Mouse (Mus musculus) heart, embryonic 10.5 days (tissue): ENCODE results near the gene Ndufs3. TPM values are rescaled to one million over a fixed set of nuclear protein-coding genes. Genes with fewer than 3 reads are reported as not detected.
"Not testable (repeated sequence)": the region's sequence is repeated elsewhere in the genome, so short reads cannot be mapped to it uniquely, and the experiment has no call there.

Experiments
- DNase-seq: peaks from one replicate; pipeline ENCODE4 v3.0.0-alpha.2; 2017; ENCODE audit warnings: low spot score
- H3K27ac ChIP-seq: fragments of 300-500 bp; sonication (generic); 2 replicates; pipeline ENCODE4 v1.5.1; 2016; ENCODE audit warnings: mild to moderate bottlenecking
- H3K27me3 ChIP-seq: fragments of 300-500 bp; sonication (generic); 2 replicates; pipeline ENCODE4 v1.6.1; 2016; ENCODE audit warnings: mild to moderate bottlenecking; ENCODE audit not compliant: poor library complexity, insufficient read depth, severe bottlenecking
- H3K36me3 ChIP-seq: fragments of 300-500 bp; sonication (generic); 2 replicates; pipeline ENCODE4 v1.6.1; 2016; ENCODE audit warnings: mild to moderate bottlenecking, moderate library complexity
- H3K4me1 ChIP-seq: fragments of 300-500 bp; sonication (generic); 2 replicates; pipeline ENCODE4 v1.6.1; 2016; ENCODE audit warnings: mild to moderate bottlenecking
- H3K4me3 ChIP-seq: fragments of 300-500 bp; sonication (generic); 2 replicates; pipeline ENCODE4 v1.5.1; 2016; ENCODE audit warnings: mild to moderate bottlenecking, moderate library complexity
- H3K9me3 ChIP-seq: fragments of 300-500 bp; sonication (generic); 2 replicates; pipeline ENCODE4 v1.6.1; 2016; ENCODE audit warnings: mild to moderate bottlenecking, moderate library complexity
- WGBS: fragments of 180-500 bp; shearing (Covaris S2); methylation state at CpG from one replicate; pipeline ENCODE4 v1.1.7; 2016; 5-methylcytosine and 5-hydroxymethylcytosine counted together
- polyA plus RNA-seq: library from polyadenylated mRNA; unstranded; fragments of >200 nt; fragmentation: Nextera tagmentation; extraction: Ambion mirVana; gene quantifications from 2 replicates; pipeline ENCODE4 v1.2.1, GENCODE M21; 2016

Gene Ndufs3
- polyA plus RNA-seq, 1 experiment from 2014 or later, result 276 TPM

DNA sequence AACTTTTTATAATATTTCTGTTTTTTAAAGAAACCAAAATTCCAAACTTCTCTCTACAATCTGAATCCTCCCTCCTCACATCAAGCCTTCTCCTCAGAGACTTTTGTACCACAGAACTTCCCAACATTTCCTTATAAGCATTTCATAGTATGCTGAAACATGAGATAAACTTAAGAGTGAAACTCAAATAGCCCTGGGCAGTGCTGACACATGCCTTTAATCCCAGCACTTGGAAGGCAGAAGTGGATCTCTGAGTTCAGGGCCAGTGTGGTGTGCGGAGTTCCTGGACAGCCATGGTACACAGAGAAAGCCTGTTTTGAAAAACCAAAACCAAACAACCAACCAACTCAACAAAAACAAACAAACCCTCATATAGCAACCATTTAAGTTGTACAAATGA is 16.6 kb upstream of the Ndufs3 start:
- H3K4me1 ChIP-seq, result peaks cover 19% of the 10 kb centered on the region
- no peaks in the 10 kb centered on the region for H3K27me3 ChIP-seq
- DNase-seq, result no peak
- no peak overlapping the region for H3K4me3 ChIP-seq
- WGBS, result 69% methylated on average over 1 of the region's 1 CpGs
- no peaks in the 10 kb centered on the region for H3K36me3 ChIP-seq
- no peaks in the 10 kb centered on the region for H3K9me3 ChIP-seq
- no peak overlapping the region for H3K27ac ChIP-seq

DNA sequence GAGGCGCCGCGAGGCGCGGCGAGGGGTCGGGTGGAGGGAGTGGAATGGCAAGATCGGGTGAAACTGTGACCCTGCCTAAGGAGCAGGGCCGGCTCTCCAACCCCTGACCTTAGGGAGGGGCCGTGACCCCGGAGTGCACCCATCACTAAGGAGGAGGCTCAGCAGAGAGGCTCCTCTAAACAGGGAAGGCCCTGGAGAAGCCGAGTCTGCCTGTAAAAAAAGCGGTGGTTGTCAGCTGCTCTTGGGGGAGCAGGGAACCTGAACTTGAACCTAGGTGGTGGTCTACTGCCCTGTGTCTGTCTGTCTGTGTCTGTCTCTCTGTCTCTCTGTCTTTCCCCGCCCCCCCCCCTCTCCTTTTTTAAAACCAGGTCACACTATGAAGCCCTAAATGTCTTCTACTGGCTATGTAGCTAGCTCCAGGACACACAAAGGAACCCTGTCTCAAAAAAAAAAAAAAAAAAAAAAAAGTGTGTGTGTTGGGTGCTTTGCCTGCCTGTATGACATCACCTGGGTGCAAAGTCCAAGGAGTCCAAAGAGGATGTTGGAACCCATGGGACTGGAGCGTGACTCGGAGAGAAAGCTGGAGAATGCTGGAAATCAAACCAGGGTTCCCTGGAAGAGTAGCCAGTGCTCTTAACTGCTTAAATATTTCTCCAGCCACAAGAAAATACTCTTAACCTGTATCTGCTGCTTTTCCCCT is 13.5 kb upstream of the Ndufs3 start:
- Histone ChIP-seq H3K9me3 (no peaks in the 10 kb centered on the region), H3K4me1 (peaks cover 33% of the 10 kb centered on the region), H3K4me3 (peak overlapping the region; percentile 88), H3K27ac (peak overlapping the region; percentile 100), H3K36me3 (peaks cover 18% of the 10 kb centered on the region), H3K27me3 (no peaks in the 10 kb centered on the region)
- 10% methylated on average over 16 of the region's 16 CpGs for WGBS
- peak; percentile 88 for DNase-seq

DNA sequence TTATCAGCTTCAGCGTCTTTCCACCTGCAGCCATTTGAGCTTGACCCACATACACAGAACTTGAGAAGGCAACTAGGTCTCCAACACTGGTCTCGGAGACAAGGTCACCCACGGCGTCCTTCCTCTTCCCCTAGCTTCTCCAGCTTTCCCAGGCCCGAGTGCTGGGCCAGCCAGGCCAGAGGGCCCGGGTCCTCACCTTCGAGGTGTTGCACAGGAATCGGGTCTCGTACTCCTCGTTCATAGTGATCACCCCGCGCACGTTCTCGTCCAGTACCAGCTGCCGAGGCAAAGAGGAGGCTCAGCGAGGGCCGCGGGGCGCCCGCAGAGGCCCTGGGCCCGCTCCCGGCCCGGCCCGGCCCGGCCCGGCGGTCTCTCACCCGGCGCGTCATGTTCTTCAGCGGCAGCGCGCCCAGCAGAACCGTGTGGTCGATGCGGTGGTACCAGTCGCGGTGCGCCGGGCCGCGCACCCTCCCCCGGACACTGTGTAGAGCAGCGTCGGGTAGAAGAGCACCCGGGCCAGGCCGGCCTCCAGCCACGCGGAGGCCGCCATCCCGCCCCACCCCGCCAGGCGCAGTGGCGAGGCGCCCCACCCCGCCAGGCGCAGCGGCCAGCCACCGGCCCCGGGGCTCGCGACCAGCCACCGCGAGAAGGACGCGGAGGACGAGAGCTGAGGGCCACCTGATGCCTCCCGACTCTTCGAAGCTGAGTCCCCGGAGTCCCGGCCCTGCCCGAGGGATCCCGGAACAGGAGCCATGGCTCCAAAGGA is 12.8 kb upstream of the Ndufs3 start:
- Histone ChIP-seq H3K36me3 (peaks cover 26% of the 10 kb centered on the region), H3K27me3 (no peaks in the 10 kb centered on the region), H3K4me1 (peaks cover 33% of the 10 kb centered on the region), H3K4me3 (peak overlapping the region; percentile 88), H3K9me3 (no peaks in the 10 kb centered on the region), H3K27ac (peak overlapping the region; percentile 100)
- under 1% methylated on average over 71 of the region's 73 CpGs for WGBS
- DNase-seq, result peak; percentile 85

DNA sequence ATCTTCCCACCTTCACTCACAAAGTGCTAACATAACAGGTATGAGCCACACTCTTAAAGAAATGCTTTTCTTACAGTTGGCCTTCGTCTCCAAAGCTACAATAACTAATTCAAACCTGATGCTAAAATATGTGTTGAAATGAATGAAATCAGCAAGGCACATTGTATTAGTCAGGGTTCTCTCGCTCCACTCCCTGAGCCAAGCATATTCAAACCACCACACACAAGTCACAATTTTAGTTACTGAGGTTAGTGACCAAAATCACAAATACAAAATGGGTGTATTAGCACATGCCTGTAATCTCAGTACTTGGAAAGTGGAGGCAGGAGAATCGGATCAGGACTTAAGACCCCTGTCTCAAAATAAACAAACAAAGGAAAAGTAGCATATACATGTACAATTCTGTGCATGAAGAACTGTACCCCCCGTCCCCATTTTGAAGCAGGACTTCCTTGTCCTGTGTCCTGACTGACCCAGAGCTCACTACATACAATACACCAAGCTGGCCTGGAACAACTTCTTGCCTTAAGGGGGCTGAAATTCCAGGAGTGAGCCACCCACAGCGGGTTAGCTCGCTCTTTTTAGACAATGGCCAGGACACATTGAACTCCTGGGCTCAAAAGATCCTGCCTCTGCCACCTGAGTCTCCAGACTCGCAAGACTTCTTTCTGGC is 12.1 kb upstream of the Ndufs3 start:
- Histone ChIP-seq H3K4me1 (peaks cover 33% of the 10 kb centered on the region), H3K9me3 (no peaks in the 10 kb centered on the region), H3K36me3 (peaks cover 30% of the 10 kb centered on the region), H3K27ac (peak overlapping the region; percentile 100), H3K4me3 (peak overlapping the region; percentile 88), H3K27me3 (no peaks in the 10 kb centered on the region)
- WGBS, result 32% methylated on average over 7 of the region's 7 CpGs
- DNase-seq, result no peak

DNA sequence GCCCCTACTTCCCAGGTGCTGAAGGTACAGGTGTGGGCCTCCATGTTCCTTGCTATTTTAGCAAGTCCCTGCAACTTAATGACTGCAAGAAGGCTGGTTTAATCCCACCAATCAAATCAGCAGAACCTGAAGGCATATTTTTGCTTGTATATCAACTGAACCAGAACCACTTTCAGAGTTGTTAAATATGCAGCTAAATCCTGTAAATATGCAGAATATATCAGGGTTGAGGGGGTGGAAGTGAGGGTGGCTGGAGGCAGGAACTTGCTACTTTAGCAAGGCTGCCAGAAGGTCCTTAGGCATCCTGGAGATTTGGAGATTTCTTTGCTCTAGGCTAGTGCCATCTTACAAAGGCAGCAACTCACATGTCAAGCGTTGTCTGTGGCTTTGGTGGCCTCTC is 10.9 kb upstream of the Ndufs3 start:
- H3K9me3 ChIP-seq, result no peaks in the 10 kb centered on the region
- DNase-seq, result no peak
- H3K27me3 ChIP-seq, result no peaks in the 10 kb centered on the region
- H3K4me3 ChIP-seq, result 0 out of 2 replicates have a peak overlapping the region, but pooled peaks have one; percentile 88
- 91% methylated on average over 1 of the region's 1 CpGs for WGBS
- peaks cover 42% of the 10 kb centered on the region for H3K36me3 ChIP-seq
- H3K4me1 ChIP-seq, result peaks cover 33% of the 10 kb centered on the region
- H3K27ac ChIP-seq, result no peak overlapping the region

DNA sequence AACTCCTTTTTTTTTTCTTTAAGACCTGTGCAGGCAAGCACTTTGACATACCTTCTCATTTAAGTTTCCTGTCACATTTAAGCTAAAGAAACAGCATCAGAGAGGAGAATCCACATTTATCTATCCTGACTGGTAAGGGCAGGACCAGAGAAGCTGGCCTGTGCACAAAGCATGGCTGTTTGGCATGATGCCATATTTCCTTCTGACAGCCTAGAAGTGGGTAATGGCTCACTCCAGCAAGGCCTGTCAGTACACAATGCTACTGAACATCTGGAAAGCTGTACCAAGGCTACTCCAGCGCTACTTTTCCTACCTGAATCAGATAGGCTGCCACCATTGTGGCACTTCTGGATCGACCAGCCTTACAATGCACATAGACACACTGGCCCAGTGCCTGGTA is 9.0 kb upstream of the Ndufs3 start:
- H3K9me3 ChIP-seq, result no peaks in the 10 kb centered on the region
- H3K27ac ChIP-seq, result no peak overlapping the region
- no peak for DNase-seq
- H3K4me1 ChIP-seq, result peaks cover 33% of the 10 kb centered on the region
- 85% methylated on average over 2 of the region's 2 CpGs for WGBS
- no peaks in the 10 kb centered on the region for H3K27me3 ChIP-seq
- H3K36me3 ChIP-seq, result peaks cover 60% of the 10 kb centered on the region
- H3K4me3 ChIP-seq, result no peak overlapping the region

DNA sequence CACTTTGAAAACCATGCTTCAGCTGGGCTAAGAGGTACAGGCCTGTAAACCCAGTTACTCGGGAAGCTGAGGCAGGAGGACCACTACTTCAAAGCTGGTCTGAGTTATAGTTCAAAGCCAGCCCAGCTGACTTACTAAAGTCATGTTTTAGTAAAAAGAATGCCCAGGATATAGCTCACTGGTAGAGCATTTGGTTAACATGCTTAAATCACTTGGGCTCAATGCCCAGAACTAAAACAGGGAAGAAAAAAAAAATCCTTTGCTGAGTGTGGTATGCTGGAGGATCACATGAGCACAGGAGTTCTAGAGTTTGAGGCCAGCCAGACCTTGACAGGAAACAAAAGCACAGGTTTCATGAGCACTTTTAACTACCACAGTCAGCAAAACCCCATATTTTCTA is 7.0 kb upstream of the Ndufs3 start:
- Histone ChIP-seq H3K36me3 (peaks cover 78% of the 10 kb centered on the region), H3K9me3 (no peaks in the 10 kb centered on the region), H3K27ac (no peak overlapping the region), H3K4me1 (peaks cover 18% of the 10 kb centered on the region), H3K4me3 (no peak overlapping the region), H3K27me3 (no peaks in the 10 kb centered on the region)
- 82% methylated on average over 1 of the region's 1 CpGs for WGBS
- DNase-seq, result no peak

DNA sequence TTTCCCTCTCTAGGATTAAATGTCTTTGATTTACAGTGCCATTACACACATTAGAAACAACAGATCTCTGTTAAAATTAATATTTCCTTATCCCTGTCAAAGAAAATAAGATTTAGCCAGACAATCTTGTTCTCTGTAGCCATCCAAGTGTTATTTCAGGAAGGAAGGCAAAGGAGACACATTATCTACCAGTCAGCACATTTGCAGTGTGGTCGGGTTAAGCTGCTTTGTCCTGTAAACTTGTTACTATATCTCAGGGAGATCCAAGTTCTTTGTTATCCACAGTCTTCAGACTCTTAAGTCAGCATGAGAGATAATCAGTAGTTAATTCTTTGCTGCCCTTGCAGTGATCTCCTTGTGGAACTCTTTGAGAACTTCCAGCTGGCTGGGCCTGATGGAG is 6.2 kb upstream of the Ndufs3 start:
- no peak overlapping the region for H3K4me3 ChIP-seq
- H3K4me1 ChIP-seq, result peaks cover 13% of the 10 kb centered on the region
- H3K27ac ChIP-seq, result no peak overlapping the region
- H3K27me3 ChIP-seq, result no peaks in the 10 kb centered on the region
- peaks cover 80% of the 10 kb centered on the region for H3K36me3 ChIP-seq
- 67% methylated on average over 1 of the region's 1 CpGs for WGBS
- H3K9me3 ChIP-seq, result no peaks in the 10 kb centered on the region
- no peak for DNase-seq

DNA sequence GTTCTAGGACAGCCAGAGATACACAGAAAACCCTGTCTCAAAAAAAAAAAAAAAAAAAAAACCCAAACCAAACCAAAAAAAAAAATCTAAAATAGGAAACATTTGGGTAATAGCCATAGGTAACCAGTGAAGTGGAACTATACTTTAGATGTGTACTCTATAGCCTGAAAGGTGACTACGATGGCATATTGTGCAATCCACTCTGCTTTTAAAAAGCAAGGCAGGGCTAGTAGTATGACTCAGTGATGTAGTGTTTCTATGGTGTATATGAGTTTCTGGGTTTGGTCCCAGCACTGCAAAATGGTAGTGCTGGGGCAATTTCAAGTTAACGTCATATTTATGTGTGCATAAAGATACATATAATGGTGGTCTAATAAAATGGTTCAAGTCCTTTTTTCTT is 2.1 kb upstream of the Ndufs3 start:
- Histone ChIP-seq H3K27me3 (no peaks in the 10 kb centered on the region), H3K27ac (no peak overlapping the region), H3K9me3 (no peaks in the 10 kb centered on the region), H3K4me3 (no peak overlapping the region), H3K4me1 (peaks cover 18% of the 10 kb centered on the region), H3K36me3 (peaks cover 64% of the 10 kb centered on the region)
- no peak for DNase-seq
- WGBS, result 93% methylated on average over 2 of the region's 2 CpGs

DNA sequence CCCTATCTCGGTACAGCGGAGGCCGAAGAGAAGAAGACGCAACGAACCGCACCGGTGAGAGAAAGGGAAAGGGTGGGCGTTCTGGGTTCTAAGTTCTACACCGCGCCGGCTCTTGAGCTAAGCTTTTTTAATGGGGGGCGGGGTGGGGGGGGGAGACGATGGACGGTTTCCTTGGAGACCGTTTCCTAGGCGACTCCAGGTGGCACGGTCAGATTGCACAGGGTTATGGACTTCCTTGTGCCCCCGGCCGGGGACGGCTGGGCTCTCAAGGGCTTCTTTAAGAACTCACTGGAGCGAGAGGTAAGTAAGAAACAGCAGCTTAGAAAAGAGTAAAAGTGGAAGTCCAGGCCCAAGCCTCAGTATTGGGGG is 213 bp upstream of the Ndufs3 start:
- Histone ChIP-seq H3K4me1 (peaks cover 18% of the 10 kb centered on the region), H3K9me3 (no peaks in the 10 kb centered on the region), H3K4me3 (peak overlapping the region; percentile 81), H3K36me3 (peaks cover 62% of the 10 kb centered on the region), H3K27me3 (no peaks in the 10 kb centered on the region), H3K27ac (peak overlapping the region; percentile 96)
- no peak for DNase-seq
- WGBS, result under 1% methylated on average over 21 of the region's 21 CpGs

DNA sequence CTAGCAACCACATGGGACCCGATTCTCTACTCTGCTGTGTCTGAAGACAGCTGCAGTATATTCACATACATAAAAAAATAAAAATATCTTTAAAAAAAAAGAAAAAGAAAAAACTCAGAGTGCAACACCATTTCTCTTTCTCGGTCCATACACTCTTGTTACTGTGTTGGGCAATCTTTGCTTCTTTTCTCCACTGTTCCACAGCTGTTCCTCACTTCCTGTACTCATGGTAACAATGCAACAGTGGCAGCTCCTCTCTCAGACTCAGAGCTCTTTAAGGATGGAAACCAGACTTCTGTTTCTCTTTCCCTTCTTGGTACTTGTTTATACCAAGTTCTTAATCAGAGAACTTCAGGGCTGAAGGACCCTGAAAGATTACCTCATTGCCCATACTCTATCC is 1.2 kb downstream of the Ndufs3 start:
- H3K27ac ChIP-seq, result peak overlapping the region; percentile 96
- peaks cover 62% of the 10 kb centered on the region for H3K36me3 ChIP-seq
- H3K4me1 ChIP-seq, result peaks cover 18% of the 10 kb centered on the region
- H3K4me3 ChIP-seq, result peak overlapping the region; percentile 81
- DNase-seq, result no peak
- H3K27me3 ChIP-seq, result no peaks in the 10 kb centered on the region
- no peaks in the 10 kb centered on the region for H3K9me3 ChIP-seq
- 78% methylated on average over 2 of the region's 2 CpGs for WGBS

DNA sequence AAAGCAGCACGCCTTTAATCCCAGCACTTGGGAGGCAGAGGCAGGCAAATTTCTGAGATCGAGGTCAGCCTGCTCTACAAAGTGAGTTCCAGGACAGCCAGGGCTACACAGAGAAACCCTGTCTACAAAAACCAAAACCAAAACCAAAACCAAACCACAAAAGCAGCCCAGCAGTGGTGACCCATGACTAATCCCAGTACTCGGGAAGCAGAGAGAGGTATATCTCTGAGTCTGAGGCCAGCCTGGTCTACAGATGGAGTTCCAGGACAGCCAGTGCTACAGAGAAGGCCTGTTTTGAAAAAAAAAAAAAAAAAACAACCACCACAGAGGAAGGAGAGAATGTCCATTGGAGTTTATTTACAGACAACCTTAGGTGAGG is 10.3 kb downstream of the Ndufs3 start:
- peaks cover 28% of the 10 kb centered on the region for H3K4me1 ChIP-seq
- H3K4me3 ChIP-seq, DNase-seq, H3K27me3 ChIP-seq, H3K9me3 ChIP-seq: not testable (repeated sequence)
- 83% methylated on average over 3 of the region's 3 CpGs for WGBS
- 0 out of 2 replicates have a peak overlapping the region, but pooled peaks have one; percentile 60 for H3K27ac ChIP-seq
- peaks cover 71% of the 10 kb centered on the region for H3K36me3 ChIP-seq

DNA sequence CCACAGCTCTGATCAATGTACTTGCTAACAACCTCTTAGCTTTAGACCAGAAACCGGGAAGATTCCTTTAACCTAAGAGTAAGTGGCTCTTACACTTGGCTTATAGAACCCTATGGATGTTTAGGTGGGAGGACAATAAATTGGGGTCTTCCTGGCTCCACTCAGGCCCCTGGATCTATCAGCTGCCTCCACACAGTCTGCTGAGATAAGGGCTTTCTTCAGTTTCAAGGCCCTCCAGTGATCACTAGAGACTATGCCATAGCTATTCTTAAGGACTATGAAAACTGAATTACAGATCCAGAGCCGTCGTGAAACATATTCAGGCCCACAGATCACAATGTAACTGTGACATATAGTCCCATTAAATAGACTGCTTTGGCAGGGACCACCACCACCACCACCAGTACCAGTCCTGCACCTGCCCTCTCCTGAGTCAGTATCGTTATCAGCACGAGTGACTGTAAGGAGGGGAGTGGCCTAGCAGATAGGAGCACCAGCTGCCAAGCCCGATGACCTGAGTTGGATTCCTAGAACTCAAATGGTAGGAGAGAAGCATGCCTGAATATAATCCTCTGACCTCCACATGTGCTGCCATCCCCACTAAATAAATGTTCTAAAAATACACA is 10.8 kb downstream of the Ndufs3 start:
- 68% methylated on average over 6 of the region's 6 CpGs for WGBS
- Histone ChIP-seq H3K27me3 (peaks cover 8% of the 10 kb centered on the region), H3K4me1 (peaks cover 31% of the 10 kb centered on the region), H3K27ac (peak overlapping the region; percentile 60), H3K36me3 (peaks cover 66% of the 10 kb centered on the region), H3K9me3 (no peaks in the 10 kb centered on the region), H3K4me3 (no peak overlapping the region)
- peak; percentile 84 for DNase-seq
